Comparison of ENCODE assay signal across 21 mouse cellular contexts in the genomic region with DNA sequence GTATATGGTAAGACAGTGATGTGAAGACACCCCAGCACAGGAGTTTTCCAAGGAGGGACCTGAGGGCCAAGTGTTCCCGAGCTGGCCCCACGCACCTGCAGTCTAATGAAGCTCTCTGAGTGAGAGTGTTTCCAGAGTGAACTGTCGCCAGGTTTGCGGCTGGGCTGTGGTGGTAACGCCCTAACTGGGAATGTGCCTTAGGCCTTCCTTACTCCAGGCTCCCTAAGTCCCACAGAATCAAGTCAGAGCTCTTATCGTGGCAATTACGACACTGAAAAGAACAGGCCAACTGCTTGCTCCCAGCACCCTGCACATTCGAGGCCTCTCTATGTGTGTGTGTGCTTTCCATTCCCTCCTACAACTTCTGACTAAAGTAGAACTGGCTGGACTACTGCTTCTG. TPM values are rescaled to one million over a fixed set of nuclear protein-coding genes. Genes with fewer than 3 reads are reported as not detected.
DNase-seq lines count a peak whose midpoint lies in the region; ATAC-seq and TF ChIP-seq lines count a peak whose summit lies in the region.
"Had no signal": no experiment of that assay in that cellular context is flagged by ENCODE, and none has a peak within 500 bp of the region (broad histone marks: within the 10 kb centered on the region; RNA-seq: fewer than 3 reads in every experiment).

No protein-coding gene starts in this region.

- ATAC-seq in frontal cortex, adult (ENCODE audit: low TSS enrichment), result peak; percentile 88
- peak; percentile 62 for ATAC-seq in intestine, embryonic 15.5 days
- peak; percentile 84 for ATAC-seq in stomach, postnatal 0 days (ENCODE audit: low FRiP score, low TSS enrichment)
- ATAC-seq in midbrain, postnatal 0 days (ENCODE audit: low FRiP score), result no peak
- ATAC-seq: forebrain, embryonic 13.5 days had no signal

- H3K27me3 ChIP-seq in intestine, embryonic 15.5 days (replicated peaks), result no peaks in the 10 kb centered on the region
- H3K27me3 ChIP-seq in stomach, postnatal 0 days (ENCODE audit: control insufficient read depth, insufficient read depth, low read length), result no peaks in the 10 kb centered on the region
- H3K27me3 ChIP-seq in midbrain, postnatal 0 days (ENCODE audit: insufficient read depth, low read length), result no peaks in the 10 kb centered on the region
- H3K27me3 ChIP-seq: CH12.LX; forebrain, embryonic 13.5 days; liver, embryonic 13.5 days; neural tube, embryonic 13.5 days had no signal

- TF ChIP-seq EP300 in stomach, postnatal 0 days (optimal IDR thresholded peaks at IDR 0.05), result no peak

- DNase-seq in frontal cortex, adult 2 months (ENCODE audit: extremely low spot score in 1 of 2, low spot score in 1 of 2), result no peak
- DNase-seq in lung, postnatal 25 days (ENCODE audit: low spot score), result peak; percentile 32
- DNase-seq in lung, postnatal 10 days, result no peak
- DNase-seq in stomach, postnatal 0 days (ENCODE audit: low spot score), result peak; percentile 68
- DNase-seq in cerebellum, adult 9-10 months, result no peak
- DNase-seq in midbrain, postnatal 0 days (ENCODE audit: low spot score), result no peak
- DNase-seq: cerebellum, adult 8-10 months; gastrocnemius, postnatal 25 days; kidney, adult 9 months; kidney, postnatal 36 days; liver, embryonic 13.5 days; thymus, adult 18-20 months had no signal

- no peak for TF ChIP-seq CTCF in stomach, postnatal 0 days (IDR thresholded peaks at IDR 0.05; ENCODE audit: low read depth)
- no peak for TF ChIP-seq CTCF in midbrain, postnatal 0 days (IDR thresholded peaks at IDR 0.05)

- H3K4me2 ChIP-seq in intestine, embryonic 15.5 days (replicated peaks), result no peak overlapping the region
- H3K4me2 ChIP-seq in stomach, postnatal 0 days (replicated peaks; ENCODE audit: low read depth), result no peak overlapping the region
- no peak overlapping the region for H3K4me2 ChIP-seq in midbrain, postnatal 0 days (ENCODE audit: low read depth, low read length, poor library complexity, severe bottlenecking)
- H3K4me2 ChIP-seq: forebrain, embryonic 13.5 days; liver, embryonic 13.5 days; midbrain, embryonic 12.5 days; neural tube, embryonic 13.5 days had no signal

- no peaks in the 10 kb centered on the region for H3K9me3 ChIP-seq in intestine, embryonic 15.5 days
- H3K9me3 ChIP-seq in stomach, postnatal 0 days (ENCODE audit: control insufficient read depth, low read length), result no peaks in the 10 kb centered on the region
- no peaks in the 10 kb centered on the region for H3K9me3 ChIP-seq in midbrain, postnatal 0 days (ENCODE audit: low read length)
- H3K9me3 ChIP-seq: forebrain, embryonic 13.5 days; heart, embryonic 10.5 days; liver, embryonic 13.5 days; midbrain, embryonic 12.5 days; neural tube, embryonic 13.5 days had no signal

- no peak overlapping the region for H3K9ac ChIP-seq in intestine, embryonic 15.5 days
- H3K9ac ChIP-seq in stomach, postnatal 0 days (ENCODE audit: low read length), result no peak overlapping the region
- no peak overlapping the region for H3K9ac ChIP-seq in midbrain, postnatal 0 days (replicated peaks; ENCODE audit: low read length, poor library complexity, severe bottlenecking)
- H3K9ac ChIP-seq: forebrain, embryonic 13.5 days; liver, embryonic 13.5 days; midbrain, embryonic 12.5 days; neural tube, embryonic 13.5 days had no signal

- H3K36me3 ChIP-seq in intestine, embryonic 15.5 days, result no peaks in the 10 kb centered on the region
- no peaks in the 10 kb centered on the region for H3K36me3 ChIP-seq in stomach, postnatal 0 days (ENCODE audit: control insufficient read depth, insufficient read depth, low read length)
- H3K36me3 ChIP-seq in midbrain, postnatal 0 days (ENCODE audit: insufficient read depth, low read length), result no peaks in the 10 kb centered on the region
- H3K36me3 ChIP-seq: liver, embryonic 13.5 days; midbrain, embryonic 12.5 days; neural tube, embryonic 13.5 days had no signal

- 0 out of 2 replicates have a peak, but pooled peaks cover 4% of the 10 kb centered on the region for H3K4me1 ChIP-seq in intestine, embryonic 15.5 days (replicated peaks)
- H3K4me1 ChIP-seq in stomach, postnatal 0 days (replicated peaks; ENCODE audit: control insufficient read depth, insufficient read depth), result peaks cover 4% of the 10 kb centered on the region
- peaks cover 6% of the 10 kb centered on the region for H3K4me1 ChIP-seq in midbrain, postnatal 0 days (ENCODE audit: insufficient read depth, low read length)

- H3K4me3 ChIP-seq in intestine, embryonic 15.5 days (replicated peaks), result no peak overlapping the region
- H3K4me3 ChIP-seq in stomach, postnatal 0 days (ENCODE audit: low read depth, low read length), result no peak overlapping the region
- no peak overlapping the region for H3K4me3 ChIP-seq in midbrain, postnatal 0 days (ENCODE audit: low read depth, low read length)
- H3K4me3 ChIP-seq: erythroblast, embryonic 14.5 days; forebrain, embryonic 13.5 days; heart, embryonic 10.5 days; liver, embryonic 13.5 days; midbrain, embryonic 12.5 days; neural tube, embryonic 13.5 days had no signal

- WGBS in intestine, embryonic 15.5 days, result 67% methylated on average over 8 of the region's 8 CpGs
- 43% methylated on average over 8 of the region's 8 CpGs for WGBS in stomach, postnatal 0 days
- 80% methylated on average over 8 of the region's 8 CpGs for WGBS in midbrain, postnatal 0 days

- H3K27ac ChIP-seq in intestine, embryonic 15.5 days, result no peak overlapping the region
- peak overlapping the region; percentile 40; the same call in 1 of the 2 replicates for H3K27ac ChIP-seq in stomach, postnatal 0 days (replicated peaks)
- no peak overlapping the region for H3K27ac ChIP-seq in midbrain, postnatal 0 days (ENCODE audit: low read depth, low read length)
- H3K27ac ChIP-seq: forebrain, embryonic 13.5 days; heart, embryonic 10.5 days; liver, embryonic 13.5 days; macrophage; midbrain, embryonic 12.5 days; neural tube, embryonic 13.5 days had no signal

RNA-seq across cellular contexts. Expression of a gene that starts 51.8 kb away (rescaled TPM):
- 17.0 and 17.5 TPM in 2 replicates for polyA plus RNA-seq in frontal cortex, adult 2 months (2012; rRNA removed)
- 28.6 and 33.9 TPM in 2 replicates for polyA plus RNA-seq in intestine, embryonic 15.5 days (2015; fragmentation: Nextera tagmentation; extraction: Ambion mirVana)
- polyA plus RNA-seq in stomach, postnatal 0 days (2015; fragmentation: Nextera tagmentation; extraction: Ambion mirVana), result 16.9 and 19.0 TPM in 2 replicates
- 21.5 and 24.2 TPM in 2 replicates for total RNA-seq in midbrain, postnatal 0 days (2014; rRNA removed)
- 34.5 and 36.4 TPM in 2 replicates for polyA plus RNA-seq in midbrain, postnatal 0 days (2015; fragmentation: Nextera tagmentation; extraction: Ambion mirVana)

Comparison
In these comparisons a context has a peak if more than half of its experiments do, and no peak if none do; other contexts are left out.
1. DNase-seq: peak in lung, postnatal 25 days (single experiment) and stomach, postnatal 0 days (single experiment); none in frontal cortex, adult 2 months (0 of 2), lung, postnatal 10 days (single experiment), cerebellum, adult 9-10 months (single experiment) and midbrain, postnatal 0 days (single experiment).